Mouse (Mus musculus): ENCODE measurements around the gene Tmem161b.
"Not testable (repeated sequence)": the region's sequence is repeated elsewhere in the genome, so short reads cannot be mapped to it uniquely, and the experiment has no call there.

GRCm38 (mm10) chr13:84264418-84264817, 42.3 kb downstream of the Tmem161b start:
- not testable (repeated sequence) for TF ChIP-seq POLR2A (IDR thresholded peaks at IDR 0.05; ENCODE audit: insufficient read depth, low read length); EP300 (IDR thresholded peaks at IDR 0.05; ENCODE audit: insufficient read depth, low read depth, low read length)

Measured in ES-Bruce4 (cell line).